Mouse (Mus musculus) bone marrow macrophage, adult 2 months (primary cell): ENCODE data around the gene Mycbpap.

Experiments used
- CTCF ChIP-seq: IDR thresholded peaks from 2 replicates; pipeline ENCODE4 v1.5.1; 2012; ENCODE audit warnings: low read depth, mild to moderate bottlenecking, low read length, moderate library complexity
- POLR2A ChIP-seq: IDR thresholded peaks from 2 replicates; pipeline ENCODE4 v1.6.1; 2012; ENCODE audit warnings: mild to moderate bottlenecking, low read depth, low read length, borderline replicate concordance

DNA sequence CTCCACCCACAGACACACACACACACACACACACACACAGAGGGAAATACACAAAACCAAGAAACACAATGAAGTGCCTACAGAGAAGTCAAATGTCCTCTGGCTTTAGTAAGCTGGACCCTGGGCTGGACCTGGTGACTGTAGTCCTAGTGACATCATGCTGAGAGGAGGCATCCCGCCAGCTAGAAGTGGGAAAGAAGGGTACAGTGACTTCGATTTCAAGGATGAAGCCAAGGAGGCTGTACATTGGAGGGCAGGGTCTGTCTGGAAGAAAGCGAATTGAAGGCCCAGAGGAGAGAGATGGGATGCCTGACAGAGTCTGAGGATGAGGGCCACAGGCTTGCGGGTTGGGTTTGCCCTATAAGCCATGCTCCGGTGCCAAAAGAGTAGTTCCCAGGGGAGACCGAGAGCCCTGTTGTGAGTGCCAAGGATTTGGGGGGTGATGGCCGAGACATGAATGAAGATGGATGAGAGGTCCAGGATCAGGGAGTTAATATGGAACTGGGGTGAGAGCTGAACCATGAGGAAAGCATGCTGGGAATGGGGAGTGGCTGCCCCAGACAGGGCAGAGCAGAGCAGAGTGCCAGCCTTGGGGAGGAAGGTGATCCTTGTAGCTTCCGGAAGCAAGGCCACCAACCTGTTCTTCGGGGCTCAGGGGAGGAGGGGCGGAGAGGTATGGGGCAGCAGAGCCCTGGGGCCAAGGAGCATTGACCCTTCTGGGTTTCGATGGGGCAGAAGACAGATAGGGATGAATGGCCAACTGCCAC, 32.6 kb downstream of the Mycbpap start:
- no peak for TF ChIP-seq CTCF
- no peak for TF ChIP-seq POLR2A
